Mouse (Mus musculus) CH12.LX (cell line): ENCODE measurements around the gene Mlh1. TPM values are rescaled to one million over a fixed set of nuclear protein-coding genes. Genes with fewer than 3 reads are reported as not detected.

Experiments
- DNase-seq: peaks from one replicate; pipeline ENCODE4 v3.0.0-alpha.2; 2013; ENCODE audit errors: extremely low read depth
- H3K27ac ChIP-seq: 2 replicates; pipeline ENCODE4 v1.5.1; 2012; ENCODE audit warnings: low read depth, mild to moderate bottlenecking, control low read depth, moderate library complexity; ENCODE audit not compliant: insufficient read depth
- H3K27me3 ChIP-seq: replicated peaks from 2 replicates; pipeline ENCODE3; 2012; ENCODE audit warnings: inconsistent platforms
- H3K36me3 ChIP-seq, 2 experiments: replicated peaks in 1 of 2; 2 replicates each; pipeline versions ENCODE3 to v1.6.1; 2012; ENCODE audit warnings: inconsistent platforms in 1 of 2, low read length in 1 of 2, mild to moderate bottlenecking in 1 of 2, mixed read lengths in 1 of 2, moderate library complexity in 1 of 2; ENCODE audit not compliant: control insufficient read depth in 1 of 2, insufficient read depth in 1 of 2
- H3K4me1 ChIP-seq, 2 experiments: 2 replicates each; pipeline ENCODE4 v1.6.1; 2012; ENCODE audit warnings: inconsistent platforms in 1 of 2, moderate library complexity in 1 of 2; ENCODE audit not compliant: insufficient read depth in 2 of 2, control insufficient read depth in 1 of 2
- H3K4me2 ChIP-seq: 2 replicates; pipeline ENCODE4 v1.6.1; 2012; ENCODE audit warnings: low read depth, mild to moderate bottlenecking, control low read depth; ENCODE audit not compliant: poor library complexity, insufficient read depth, severe bottlenecking
- H3K4me3 ChIP-seq, 3 experiments: fragments of 150-350 bp in 1 of 3; sonication (generic) in 1 of 3; replicated peaks in 1 of 3; 2 replicates each; pipeline versions ENCODE3 to v1.5.1; 2011 to 2012; ENCODE audit warnings: low read depth in 2 of 3, low read length in 2 of 3, mild to moderate bottlenecking in 2 of 3, moderate library complexity in 2 of 3, control low read depth in 1 of 3, improper control_type of control experiment in 1 of 3, inconsistent platforms in 1 of 3, mixed read lengths in 1 of 3; ENCODE audit not compliant: poor library complexity in 1 of 3
- H3K79me2 ChIP-seq: replicated peaks from 2 replicates; pipeline ENCODE4 v1.6.1; 2012; ENCODE audit warnings: mild to moderate bottlenecking, moderate library complexity; ENCODE audit not compliant: control insufficient read depth, poor library complexity, insufficient read depth, severe bottlenecking; ENCODE audit errors: extremely low read depth
- H3K9ac ChIP-seq: 2 replicates; pipeline ENCODE4 v1.6.1; 2012; ENCODE audit warnings: low read depth, mild to moderate bottlenecking, control low read depth, moderate library complexity; ENCODE audit not compliant: insufficient read depth
- H3K9me3 ChIP-seq: replicated peaks from 2 replicates; pipeline ENCODE3; 2012; ENCODE audit warnings: low read length, inconsistent platforms, mixed read lengths
- CHD1 ChIP-seq: IDR thresholded peaks from 2 replicates; pipeline ENCODE4 v1.6.1; 2012; ENCODE audit warnings: low read depth, low read length, improper control_type of control experiment, inconsistent platforms
- CHD2 ChIP-seq: IDR thresholded peaks from 2 replicates; pipeline ENCODE4 v1.6.1; 2011; ENCODE audit warnings: low read length, improper control_type of control experiment
- ELF1 ChIP-seq: IDR thresholded peaks from 2 replicates; pipeline ENCODE4 v1.6.1; 2014; ENCODE audit warnings: low read depth, mild to moderate bottlenecking, inconsistent platforms, low read length, improper control_type of control experiment
- EP300 ChIP-seq: IDR thresholded peaks from 2 replicates; pipeline ENCODE4 v1.6.1; 2011; ENCODE audit warnings: low read length, improper control_type of control experiment
- IRF4 ChIP-seq: IDR thresholded peaks from 2 replicates; pipeline ENCODE4 v1.6.1; 2014; ENCODE audit warnings: low read depth, mild to moderate bottlenecking, inconsistent platforms, low read length, improper control_type of control experiment
- JUN ChIP-seq: IDR thresholded peaks from 2 replicates; pipeline ENCODE4 v1.6.1; 2011; ENCODE audit warnings: low read depth, mild to moderate bottlenecking, low read length, improper control_type of control experiment, moderate library complexity; ENCODE audit not compliant: insufficient read depth
- JUND ChIP-seq: conservative IDR thresholded peaks from 2 replicates; pipeline ENCODE4 v1.6.1; 2011; ENCODE audit warnings: low read depth, low read length, improper control_type of control experiment
- MAX ChIP-seq: IDR thresholded peaks from 2 replicates; pipeline ENCODE4 v1.6.1; 2011; ENCODE audit warnings: low read length, improper control_type of control experiment
- MEF2A ChIP-seq: IDR thresholded peaks from 2 replicates; pipeline ENCODE4 v1.6.1; 2014; ENCODE audit warnings: low read depth, mild to moderate bottlenecking, inconsistent platforms, low read length, improper control_type of control experiment, borderline replicate concordance
- MXI1 ChIP-seq: IDR thresholded peaks from 2 replicates; pipeline ENCODE4 v1.6.1; 2011; ENCODE audit warnings: mild to moderate bottlenecking, low read depth, low read length, improper control_type of control experiment
- MYC ChIP-seq: IDR thresholded peaks from 2 replicates; pipeline ENCODE4 v1.6.1; 2011; ENCODE audit warnings: low read depth, mild to moderate bottlenecking, improper control_type of control experiment, low read length
- RCOR1 ChIP-seq: conservative IDR thresholded peaks from 2 replicates; pipeline ENCODE4 v1.6.1; 2012; ENCODE audit warnings: low read depth, mild to moderate bottlenecking, inconsistent platforms, low read length, improper control_type of control experiment
- SIN3A ChIP-seq: IDR thresholded peaks from 2 replicates; pipeline ENCODE4 v1.6.1; 2012; ENCODE audit warnings: low read length, improper control_type of control experiment, inconsistent platforms
- UBTF ChIP-seq: IDR thresholded peaks from 2 replicates; pipeline ENCODE4 v1.6.1; 2012; ENCODE audit warnings: low read depth, mild to moderate bottlenecking, inconsistent platforms, low read length, improper control_type of control experiment, moderate library complexity
- USF1 ChIP-seq: IDR thresholded peaks from 2 replicates; pipeline ENCODE4 v1.6.1; 2014; ENCODE audit warnings: low read depth, mild to moderate bottlenecking, inconsistent platforms, low read length, improper control_type of control experiment
- USF2 ChIP-seq: conservative IDR thresholded peaks from 2 replicates; pipeline ENCODE4 v1.6.1; 2011; ENCODE audit warnings: low read depth, low read length, improper control_type of control experiment
- ZC3H11A ChIP-seq: IDR thresholded peaks from 2 replicates; pipeline ENCODE4 v1.6.1; 2012; ENCODE audit warnings: low read depth, mild to moderate bottlenecking, inconsistent platforms, low read length, improper control_type of control experiment
- dilution Hi-C: fragments of 300-500 bp; cut with MboI; formaldehyde crosslinking; loops from 2 replicates; pipeline ENCODE4 v1.14.3; 2020; ENCODE audit warnings: low sequenced_read_pairs; ENCODE audit not compliant: extremely low pct_unique_long_range_greater_than_20kb, extremely low pct_ligation_motif_present
- in situ Hi-C: fragments of 300-500 bp; cut with MboI; formaldehyde crosslinking; loops from 3 replicates; pipeline ENCODE4 v1.14.3; 2019; ENCODE audit warnings: low sequenced_read_pairs, low pct_ligation_motif_present, low pct_unique_long_range_greater_than_20kb, mixed read lengths
- polyA plus RNA-seq: library from polyadenylated mRNA; unstranded; fragments of >175 nt; gene quantifications from 2 replicates; pipeline ENCODE4 v1.2.1, GENCODE M21; 2012; ENCODE audit warnings: low read depth; ENCODE audit not compliant: insufficient read length
- total RNA-seq, 2 experiments: library from RNA; depleted of rRNA; stranded (reverse); fragments of 300-350 nt in 1 of 2; fragments of >200 nt in 1 of 2; gene quantifications; 2 replicates each; pipeline ENCODE4 v1.2.3; 2012 to 2014

The Mlh1 gene
- total and polyA plus RNA-seq, 3 experiments: 25.7 to 57.9 (median 50.2) TPM

DNA sequence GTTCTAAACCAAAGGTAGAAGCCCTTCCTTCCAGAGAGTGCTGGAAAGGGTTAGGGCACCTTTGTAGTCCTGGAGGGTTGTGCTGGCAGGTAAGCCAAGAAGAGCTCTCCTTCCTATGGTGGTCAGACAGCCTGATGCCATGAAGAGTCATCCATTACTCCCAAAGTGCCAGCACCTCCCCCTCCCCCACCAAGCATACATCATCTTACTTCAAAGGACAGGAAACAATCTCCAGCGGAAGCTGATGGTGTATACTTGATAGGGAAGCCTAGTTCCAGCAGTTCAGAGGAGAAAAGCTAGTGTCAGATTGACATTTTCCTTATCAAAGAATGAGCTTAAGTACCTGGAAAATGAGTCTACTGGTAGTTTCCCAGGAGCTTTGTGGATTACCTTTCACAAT is 3.6 kb upstream of the Mlh1 start:
- Histone ChIP-seq H3K9me3 (no peaks in the 10 kb centered on the region), H3K4me1 (peaks cover 6 to 41% of the 10 kb centered on the region in 2 experiments; a peak in 3 of 4 replicates), H3K36me3 (peaks cover 13 to 48% of the 10 kb centered on the region in 2 experiments), H3K9ac (peak overlapping the region; percentile 46)
- no peak for DNase-seq
- in situ Hi-C loops: loop anchor here (10.0 kb wide), 1 partner anchor 190 kb away; no protein-coding TSS in a partner anchor
- TF ChIP-seq CHD2 (0 out of 2 replicates have a peak, but pooled peaks have one; percentile 26), CHD1 (no peak)
- TF ChIP-seq, all 38 proteins: peak for 1
- peak overlapping the region; percentile 35 to 92 (median 82) for H3K4me3 ChIP-seq
- H3K4me2 ChIP-seq: peak overlapping the region; percentile 98
- peaks cover 51% of the 10 kb centered on the region for H3K79me2 ChIP-seq
- dilution Hi-C loops: no loop called here
- no peaks in the 10 kb centered on the region for H3K27me3 ChIP-seq
- no peak overlapping the region for H3K27ac ChIP-seq

- DNase-seq: no peak
- in situ Hi-C loops (loop anchor here (10.0 kb wide), 1 partner anchor 191 kb away; no protein-coding TSS in a partner anchor), dilution Hi-C loops (no loop called here)
- H3K27ac ChIP-seq: no peak overlapping the region
- H3K79me2 ChIP-seq: peaks cover 61% of the 10 kb centered on the region
- H3K9ac ChIP-seq: peak overlapping the region; percentile 81; the same call in 1 of the 2 replicates
- H3K4me2 ChIP-seq: peak overlapping the region; percentile 94
- no peaks in the 10 kb centered on the region for H3K27me3 ChIP-seq
- H3K4me1 ChIP-seq: peaks cover 8 to 53% of the 10 kb centered on the region in 2 experiments; a peak in 3 of 4 replicates
- H3K36me3 ChIP-seq: peaks cover 9 to 43% of the 10 kb centered on the region in 2 experiments
- no peaks in the 10 kb centered on the region for H3K9me3 ChIP-seq
- H3K4me3 ChIP-seq: peak overlapping the region; percentile 74 to 92 (median 82)
- TF ChIP-seq IRF4 (no peak), MEF2A (no peak), UBTF (no peak), SIN3A (peak; percentile 86; the same call in 1 of the 2 replicates), EP300 (peak; percentile 48; the same call in 1 of the 2 replicates), MXI1 (peak; percentile 98), JUND (peak; percentile 57; the same call in 1 of the 2 replicates), ELF1 (no peak), USF2 (no peak; the same call in 1 of the 2 replicates), USF1 (peak; percentile 40), ZC3H11A (no peak), JUN (peak; percentile 50; the same call in 1 of the 2 replicates), CHD1 (no peak), MYC (peak; percentile 86), MAX (peak; percentile 88), RCOR1 (no peak)
These were observed 2.4 kb upstream of the Mlh1 start for GRCm38 (mm10) chr9:111273958-111274357.
